Mouse (Mus musculus) erythroblast, adult 5-6 weeks (primary cell): ENCODE measurements around the gene Pygm. TPM values are rescaled to one million over a fixed set of nuclear protein-coding genes. Genes with fewer than 3 reads are reported as not detected.

ENCODE experiments used
- ATAC-seq: replicated peaks from 2 replicates; pipeline ENCODE4 v1.8.0; 2016; ENCODE audit warnings: moderate number of reproducible peaks, mild to moderate bottlenecking, moderate TSS enrichment, inconsistent platforms; ENCODE audit not compliant: poor library complexity, low FRiP score, severe bottlenecking
- total RNA-seq, 2 experiments: library from RNA; stranded (forward) in 1 of 2; stranded (reverse) in 1 of 2; fragments of 150-400 nt in 1 of 2; fragments of 200-764, 138-1000 nt in 1 of 2; gene quantifications; 2 replicates each; pipeline versions ENCODE4 v1.2.3 to v1.2.4; 2015 to 2017; ENCODE audit warnings: low replicate concordance in 2 of 2

Pygm gene
- total RNA-seq (2015; ENCODE audit: low replicate concordance) (not detected in 2 replicates), total RNA-seq (2017; ENCODE audit: low replicate concordance) (not detected in 2 replicates)

GRCm38 (mm10) chr19:6384128-6384527 is at the start of gene Pygm:
TSS of gene Pygm (plus strand) at chr19:6384399.
- ATAC-seq, result no peak

- peak; percentile 84 for ATAC-seq
Observed at GRCm38 (mm10) chr19:6334673-6335457, 49.3 kb upstream of the Pygm start, which contains the start of gene Men1. TSS of gene Men1 (plus strand) at chr19:6334979.

DNA sequence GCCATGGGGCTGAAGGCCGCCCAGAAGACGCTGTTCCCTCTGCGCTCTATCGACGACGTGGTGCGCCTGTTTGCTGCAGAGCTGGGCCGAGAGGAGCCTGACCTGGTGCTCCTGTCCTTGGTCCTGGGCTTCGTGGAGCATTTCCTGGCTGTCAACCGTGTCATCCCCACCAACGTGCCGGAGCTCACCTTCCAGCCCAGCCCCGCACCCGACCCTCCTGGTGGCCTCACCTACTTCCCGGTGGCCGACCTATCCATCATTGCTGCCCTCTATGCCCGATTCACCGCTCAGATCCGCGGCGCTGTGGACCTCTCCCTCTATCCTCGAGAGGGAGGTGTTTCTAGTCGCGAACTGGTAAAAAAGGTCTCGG is 48.8 kb upstream of the Pygm start:
- 0 out of 2 replicates have a peak, but pooled peaks have one; percentile 19 for ATAC-seq

DNA sequence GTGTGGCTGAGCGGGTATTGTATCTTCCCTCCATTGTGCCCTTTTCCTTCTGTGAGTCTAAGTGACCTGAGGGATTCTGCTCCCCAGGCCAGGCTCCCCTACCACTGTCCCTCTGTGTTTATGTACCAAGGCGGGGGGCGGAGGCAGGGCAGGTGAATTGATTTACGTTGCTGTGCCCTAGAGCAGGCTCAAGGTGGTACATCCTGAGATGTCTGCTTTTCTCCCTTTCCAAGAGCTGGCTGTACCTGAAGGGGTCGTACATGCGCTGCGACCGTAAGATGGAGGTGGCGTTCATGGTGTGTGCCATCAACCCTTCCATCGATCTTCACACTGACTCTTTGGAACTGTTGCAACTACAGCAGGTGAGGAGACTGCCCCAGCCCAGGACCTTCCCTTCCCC is 47.3 kb upstream of the Pygm start:
- ATAC-seq, result no peak

- no peak for ATAC-seq
Observed at GRCm38 (mm10) chr19:6338171-6338570, 46.0 kb upstream of the Pygm start.

- ATAC-seq, result no peak
Observed at GRCm38 (mm10) chr19:6338716-6339115, 45.5 kb upstream of the Pygm start.

GRCm38 (mm10) chr19:6339191-6339590 is 45.0 kb upstream of the Pygm start:
- no peak for ATAC-seq

DNA sequence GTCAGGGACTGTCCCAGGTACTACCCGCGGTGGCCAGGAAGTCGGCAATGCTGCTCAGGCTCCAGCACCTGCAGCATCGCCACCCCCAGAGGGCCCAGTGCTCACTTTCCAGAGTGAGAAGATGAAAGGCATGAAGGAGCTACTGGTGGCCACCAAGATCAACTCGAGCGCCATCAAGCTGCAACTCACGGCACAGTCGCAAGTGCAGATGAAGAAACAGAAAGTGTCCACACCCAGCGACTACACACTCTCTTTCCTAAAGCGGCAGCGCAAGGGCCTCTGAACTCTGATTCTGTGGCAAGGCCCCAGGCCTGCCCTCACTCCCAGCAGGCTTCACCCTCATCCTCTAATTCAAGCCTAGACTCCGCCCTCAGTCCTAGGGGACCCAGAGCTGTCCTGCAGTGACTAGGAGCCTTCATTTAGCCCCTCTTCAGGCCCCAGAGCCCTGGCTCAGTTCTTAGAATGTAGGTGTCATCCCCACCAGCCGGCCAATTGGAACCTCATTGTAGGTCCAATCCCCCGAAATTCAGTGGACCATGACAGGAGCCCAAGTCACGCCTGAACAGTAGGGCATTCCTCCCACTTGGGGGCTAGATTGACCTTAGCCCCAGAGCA is 44.2 kb upstream of the Pygm start:
- ATAC-seq, result peak; percentile 52

- ATAC-seq, result peak; percentile 77
Observed at GRCm38 (mm10) chr19:6340524-6341452, 43.4 kb upstream of the Pygm start, which contains the start of gene Map4k2. TSS of gene Map4k2 (plus strand) at chr19:6341135.

GRCm38 (mm10) chr19:6341453-6342077 is 42.6 kb upstream of the Pygm start:
- ATAC-seq, result no peak

GRCm38 (mm10) chr19:6342276-6342933 is 41.8 kb upstream of the Pygm start:
- no peak for ATAC-seq

- ATAC-seq, result no peak
Observed at GRCm38 (mm10) chr19:6343066-6343925, 40.9 kb upstream of the Pygm start.

DNA sequence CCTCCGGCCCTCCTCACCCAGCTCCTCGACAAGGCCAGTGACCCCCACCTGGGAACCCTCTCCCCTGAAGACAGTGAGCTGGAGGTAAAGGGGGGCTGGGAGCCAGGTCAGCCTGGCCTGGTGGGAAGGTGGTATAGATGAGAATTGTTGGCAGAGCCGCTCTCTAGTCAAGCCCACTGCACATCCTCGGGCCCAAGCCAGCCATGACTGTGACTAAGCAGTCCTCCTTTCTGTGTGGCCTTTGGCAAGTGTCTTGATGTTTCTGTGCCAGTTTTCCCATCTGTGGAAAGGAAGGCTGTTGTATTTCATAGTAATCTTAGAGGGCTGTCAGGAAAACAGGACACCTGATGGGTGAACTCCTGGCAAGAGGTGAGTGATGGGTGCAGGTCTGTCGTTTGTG is 40.2 kb upstream of the Pygm start:
- no peak for ATAC-seq

DNA sequence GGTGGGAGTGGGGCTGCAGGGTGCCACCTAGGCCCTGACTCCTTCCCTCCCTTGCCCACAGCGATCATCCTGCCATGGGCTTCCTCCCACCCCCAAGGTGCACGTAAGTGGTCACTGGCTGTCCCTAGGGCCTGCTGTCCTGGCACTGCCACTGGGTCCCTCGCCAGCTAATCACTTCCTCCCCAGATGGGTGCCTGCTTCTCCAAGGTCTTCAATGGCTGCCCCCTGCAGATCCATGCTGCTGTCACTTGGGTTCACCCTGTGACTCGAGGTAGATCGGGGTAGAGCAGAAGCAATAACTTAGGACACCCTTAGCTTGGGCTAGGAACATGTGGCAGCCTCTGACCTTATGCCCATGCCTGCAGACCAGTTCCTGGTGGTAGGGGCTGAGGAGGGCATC is 38.2 kb upstream of the Pygm start:
- no peak for ATAC-seq

DNA sequence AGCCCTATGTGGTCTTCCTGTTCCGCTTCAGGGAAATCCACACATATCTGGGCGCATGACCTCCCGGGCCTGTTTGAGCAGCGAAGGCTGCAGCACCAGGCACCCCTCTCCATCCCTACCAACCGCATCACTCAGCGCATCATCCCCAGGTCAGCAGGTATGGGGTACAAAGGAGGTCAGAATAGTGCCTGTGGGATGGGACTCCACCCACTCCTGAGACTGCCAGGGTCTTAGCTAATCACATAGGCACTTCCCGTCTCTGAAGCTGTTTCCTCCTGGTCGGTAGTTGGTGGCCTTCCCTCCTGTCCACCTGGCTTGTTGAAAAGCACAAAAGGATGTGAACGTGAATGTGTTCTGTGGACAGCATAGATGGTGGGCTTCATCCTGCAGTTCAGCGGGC is 37.5 kb upstream of the Pygm start:
- no peak for ATAC-seq

DNA sequence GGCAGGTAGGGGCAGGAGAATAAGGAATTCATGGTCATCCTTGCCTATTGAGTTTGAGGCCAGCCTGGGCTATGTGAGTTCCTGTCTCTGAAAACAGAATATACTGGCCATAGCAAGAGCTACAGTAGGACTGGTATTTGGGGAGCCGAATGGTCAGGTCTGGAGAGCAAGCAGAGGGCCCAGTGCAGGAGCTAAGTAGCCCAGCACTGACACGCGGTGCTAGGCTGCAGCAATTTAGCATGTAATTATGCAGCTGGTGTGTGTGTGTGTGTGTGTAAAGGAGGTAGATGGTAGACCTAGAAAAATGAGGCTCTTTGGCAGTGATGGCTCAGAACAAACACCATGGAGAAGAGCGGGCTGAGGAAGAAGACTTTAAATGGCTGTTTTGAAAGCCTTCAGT is 36.6 kb upstream of the Pygm start:
- no peak for ATAC-seq

GRCm38 (mm10) chr19:6348717-6349116 is 35.5 kb upstream of the Pygm start:
- no peak for ATAC-seq

- ATAC-seq, result no peak
Observed at GRCm38 (mm10) chr19:6349215-6349983, 34.8 kb upstream of the Pygm start.
